Mouse (Mus musculus) c-Kit-positive CD71-positive TER-119-positive erythroid progenitor cells, embryonic 14.5 days (primary cell): ENCODE measurements around the gene Cdh26.

Experiments
- DNase-seq: peaks from one replicate; pipeline ENCODE4 v3.0.0-alpha.2; 2013; ENCODE audit warnings: low spot score

Gene Cdh26

DNA sequence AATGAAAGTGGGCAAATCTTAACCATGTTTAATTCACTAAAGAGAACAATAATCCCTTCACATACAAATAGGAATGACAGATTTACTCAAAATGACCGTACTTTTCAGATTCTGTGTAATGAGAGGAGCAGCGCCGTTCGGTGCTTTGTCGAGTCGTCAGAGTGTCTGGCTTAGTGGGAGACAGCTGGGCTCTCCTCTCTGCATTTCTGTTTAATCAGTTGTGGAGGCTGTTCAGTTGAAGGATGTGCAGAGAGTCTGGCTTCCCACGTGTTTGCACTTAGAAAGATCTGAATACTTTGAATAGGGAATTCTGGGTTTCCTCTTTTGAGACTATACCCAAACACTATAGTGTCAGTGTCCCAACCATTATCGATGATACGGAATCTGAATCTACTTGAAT lies 7.0 kb downstream of the Cdh26 start:
- DNase-seq: no peak

DNA sequence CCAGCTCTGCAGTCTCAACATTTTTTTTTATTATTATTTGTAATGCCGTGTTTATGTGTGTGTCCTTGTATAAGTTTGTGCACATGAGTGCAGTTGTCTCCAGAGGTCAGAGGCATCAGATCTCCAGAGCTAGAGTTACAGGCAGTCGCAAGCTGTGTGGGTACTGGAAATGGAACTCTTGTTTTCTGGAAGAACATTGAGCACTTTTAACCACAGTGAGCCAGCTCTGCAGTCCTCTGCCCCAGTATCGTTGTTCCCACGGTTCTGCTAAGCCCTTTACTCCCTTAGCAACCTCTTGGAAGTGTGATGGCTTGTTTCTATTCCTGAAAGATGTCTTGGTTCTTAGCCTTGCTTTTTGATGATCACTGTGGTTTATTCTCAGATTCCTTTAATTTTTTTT lies 19.1 kb downstream of the Cdh26 start:
- DNase-seq: no peak

DNA sequence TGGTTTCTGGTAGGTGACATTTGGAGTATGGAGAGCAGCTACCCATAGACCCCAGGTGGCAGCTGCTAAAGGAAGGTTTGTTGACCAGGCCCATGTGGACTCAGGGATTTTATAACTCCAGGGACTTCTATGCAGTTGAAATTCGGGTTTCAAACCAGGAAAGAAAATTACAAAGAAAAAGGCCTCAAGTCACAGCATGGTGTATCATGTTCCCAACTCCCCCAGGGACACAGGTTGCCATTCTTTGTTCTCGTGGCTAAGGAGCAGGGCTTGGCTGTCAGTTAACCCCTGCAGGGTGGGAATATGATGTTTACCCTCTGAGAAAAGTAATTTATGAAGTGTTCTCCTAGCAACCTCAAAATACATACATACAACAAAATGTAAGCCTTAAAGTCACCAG lies 19.9 kb downstream of the Cdh26 start:
- no peak for DNase-seq

DNA sequence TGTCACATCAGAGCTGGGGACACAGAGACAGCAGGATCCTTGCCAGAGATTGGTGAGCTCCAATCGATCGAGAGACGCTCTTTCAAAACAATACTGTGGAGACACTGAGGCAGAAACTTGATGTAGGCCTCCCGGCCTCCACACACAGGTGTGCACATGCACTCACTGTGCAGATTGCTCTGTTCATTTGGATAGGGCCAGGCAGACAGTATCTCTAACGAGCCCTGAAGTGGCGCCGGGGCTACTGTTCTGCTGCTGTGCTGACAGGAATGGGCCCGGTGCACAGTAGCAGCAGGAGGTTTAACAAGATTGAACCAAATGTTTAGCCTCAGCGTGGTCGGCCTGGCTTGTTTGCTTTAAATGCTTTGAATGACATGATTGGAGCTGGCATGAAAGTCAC lies 20.6 kb downstream of the Cdh26 start:
- DNase-seq: no peak

DNA sequence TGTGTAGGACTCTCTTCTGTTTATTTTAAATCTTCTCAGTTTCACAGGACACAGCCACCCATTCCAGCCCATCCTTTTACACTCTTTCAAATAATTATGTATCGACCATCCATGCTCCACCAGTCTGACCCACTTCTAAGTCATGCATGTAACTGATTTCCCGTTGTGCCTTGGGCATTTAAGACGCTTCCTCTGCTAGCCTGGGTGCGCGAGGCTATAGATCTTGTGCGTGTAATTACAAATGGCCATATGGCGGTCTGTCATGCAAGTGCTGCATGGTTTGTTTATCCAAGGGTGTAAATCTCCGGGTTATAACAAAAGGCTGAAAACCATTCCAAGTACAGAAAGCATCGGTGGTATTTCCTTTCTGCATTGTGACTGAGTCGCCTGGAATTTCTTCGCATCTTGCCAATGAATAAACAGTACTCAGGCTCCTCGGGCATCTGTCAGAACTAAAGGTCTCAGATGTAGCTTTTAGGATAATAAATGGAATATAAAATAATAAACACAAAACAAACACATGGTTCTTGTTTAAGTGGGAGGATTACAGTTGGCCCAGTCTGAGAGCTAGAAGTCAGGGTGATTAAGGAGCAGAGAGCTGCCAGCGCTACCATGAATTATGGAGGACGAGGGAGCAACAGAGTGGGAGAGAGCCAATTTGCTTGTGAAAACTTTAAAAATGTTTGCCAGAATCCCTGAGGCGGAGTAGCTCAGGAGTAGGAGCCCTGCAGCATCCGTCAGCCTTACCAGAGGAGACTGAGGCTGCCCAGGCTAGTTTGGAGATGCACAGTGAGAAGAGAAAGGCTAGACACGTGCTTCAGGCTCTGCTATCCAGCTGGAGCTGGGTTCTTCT lies 24.6 kb downstream of the Cdh26 start:
- DNase-seq: no peak

DNA sequence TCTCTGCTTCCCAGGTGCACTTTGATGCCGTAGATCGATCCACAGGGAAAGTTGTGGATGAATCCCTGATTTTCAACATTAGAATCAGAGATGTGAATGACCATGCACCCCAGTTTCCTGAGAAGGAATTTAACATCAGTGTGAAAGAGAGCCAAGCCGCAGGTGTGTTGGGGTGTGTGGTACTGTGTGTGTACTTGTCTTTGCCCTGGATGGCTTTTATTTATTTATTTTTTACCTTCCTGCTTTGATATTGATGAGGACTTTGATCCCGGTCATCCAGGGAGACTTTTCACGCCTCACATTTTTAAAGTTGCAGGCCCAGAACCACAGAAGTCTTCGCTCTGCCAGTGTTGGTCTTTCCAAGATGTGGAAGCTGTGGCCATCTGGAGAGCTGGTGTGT lies 27.1 kb downstream of the Cdh26 start:
- DNase-seq: no peak

DNA sequence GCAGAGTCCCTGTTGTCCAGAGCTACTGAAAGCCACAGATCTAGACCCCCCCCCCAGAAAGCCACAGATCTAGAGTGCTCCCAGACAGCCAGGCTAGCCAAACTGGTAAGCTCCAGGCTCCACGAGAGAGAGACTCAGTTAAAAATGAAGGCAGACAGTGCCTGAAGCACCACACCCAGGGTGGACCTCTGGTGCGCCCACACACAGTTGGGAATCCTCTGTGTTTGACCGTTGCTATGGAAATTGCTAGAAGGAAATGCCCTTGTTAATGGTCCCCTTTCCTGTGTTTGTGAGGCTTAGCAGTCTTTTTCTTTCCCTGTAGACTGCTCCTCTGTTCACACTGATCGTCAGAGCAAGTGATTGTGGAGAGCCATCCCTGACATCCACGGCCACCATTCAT lies 30.0 kb downstream of the Cdh26 start:
- no peak for DNase-seq

DNA sequence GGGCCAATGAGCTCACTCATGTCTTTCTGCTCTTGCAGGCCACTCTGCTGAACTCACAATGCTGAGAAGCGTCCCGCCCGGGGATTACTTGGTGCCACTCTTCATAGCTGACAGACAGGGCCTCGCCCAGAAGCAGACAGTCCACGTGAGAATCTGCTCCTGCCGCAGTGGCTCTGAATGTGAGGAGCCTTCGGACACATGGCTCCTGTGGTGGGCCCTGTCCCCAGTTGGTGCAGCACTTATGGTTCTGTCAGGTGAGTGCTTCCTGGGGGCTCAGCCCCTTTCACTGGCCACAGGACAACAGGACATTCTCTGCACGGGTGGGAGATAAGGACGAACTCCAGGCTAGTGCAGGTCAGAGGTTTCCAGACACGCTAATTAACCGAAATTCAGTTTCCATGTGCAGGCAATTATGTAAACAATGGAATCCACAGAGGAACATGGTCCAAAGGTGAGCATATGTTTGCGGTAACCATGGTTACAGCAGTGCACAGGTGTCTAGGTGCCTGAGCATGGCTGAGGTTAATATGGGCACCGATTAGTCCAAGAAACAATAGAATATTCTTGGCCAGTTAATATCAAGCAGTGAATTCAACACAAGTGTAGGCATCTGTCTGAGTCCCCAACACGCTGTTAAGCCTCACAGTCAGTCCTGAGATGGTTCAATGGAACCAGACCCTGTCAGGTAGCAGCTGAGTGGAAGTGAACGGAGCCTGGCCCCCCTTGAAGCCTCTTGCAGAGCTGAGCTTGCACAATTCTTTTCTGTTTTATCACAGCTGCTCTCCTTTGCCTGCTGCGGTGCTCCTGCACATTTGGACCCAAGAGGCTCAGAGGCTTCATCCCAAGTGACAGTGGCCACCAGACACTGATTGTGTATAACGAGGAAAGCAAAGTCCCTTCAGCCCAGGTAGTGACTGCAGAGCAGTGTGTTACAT lies 41.5 kb downstream of the Cdh26 start:
- no peak for DNase-seq

DNA sequence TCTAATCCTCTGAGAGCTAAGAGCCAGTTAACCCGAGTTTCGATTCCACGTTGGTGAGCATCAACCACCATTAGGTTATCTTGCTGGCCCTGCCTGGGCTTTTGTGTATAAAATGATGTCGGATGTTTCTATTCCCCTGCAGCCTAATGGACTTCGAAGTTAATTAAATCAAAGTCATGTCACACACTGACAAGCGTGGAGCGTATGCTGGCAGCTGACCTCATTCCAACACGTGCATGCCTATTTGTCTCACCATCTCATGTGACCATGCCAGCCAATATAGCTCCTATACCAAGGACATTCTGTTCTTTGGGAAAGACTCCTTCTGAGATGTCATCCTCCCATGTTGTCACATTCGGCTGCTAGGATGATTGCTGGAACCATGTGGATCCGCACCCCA lies 43.6 kb downstream of the Cdh26 start:
- DNase-seq: no peak

DNA sequence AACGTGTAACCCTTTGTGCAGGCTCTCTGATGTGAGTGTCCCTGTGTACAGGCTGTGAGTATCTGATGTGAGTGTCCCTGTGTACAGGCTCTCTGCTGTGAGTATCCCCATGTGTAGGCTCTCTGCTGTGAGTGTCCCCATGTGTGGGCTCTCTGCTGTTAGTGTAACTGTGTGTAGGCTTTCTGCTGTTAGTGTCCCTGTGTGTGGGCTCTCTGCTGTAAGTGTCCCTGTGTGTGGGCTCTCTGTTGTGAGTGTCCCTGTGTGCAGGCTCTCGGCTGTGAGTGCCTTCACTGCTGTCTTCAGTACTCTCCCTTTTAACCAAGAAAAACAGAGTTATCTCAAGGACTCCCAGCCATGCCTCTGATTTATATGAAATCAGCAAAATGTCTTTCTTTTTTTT lies 46.9 kb downstream of the Cdh26 start:
- no peak for DNase-seq

DNA sequence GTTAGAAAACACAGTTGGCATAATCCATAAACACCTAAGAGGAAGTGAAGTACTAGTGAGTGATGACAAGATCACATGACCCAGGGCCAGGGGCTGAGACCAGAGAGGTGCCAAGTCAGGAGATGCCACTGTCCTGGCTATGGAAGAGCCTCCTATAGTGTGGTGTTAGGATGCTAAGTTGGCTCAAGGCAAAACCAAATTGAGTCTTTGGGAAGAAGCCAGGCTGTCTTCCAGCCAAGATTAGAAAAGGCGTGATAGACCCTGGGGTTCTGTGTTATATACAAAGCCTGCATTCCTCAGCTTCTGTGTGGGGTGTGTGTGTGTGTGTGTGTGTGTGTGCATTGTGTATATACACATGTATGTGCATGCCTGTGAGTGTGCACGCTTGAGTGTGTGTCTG lies 48.7 kb downstream of the Cdh26 start:
- no peak for DNase-seq

DNA sequence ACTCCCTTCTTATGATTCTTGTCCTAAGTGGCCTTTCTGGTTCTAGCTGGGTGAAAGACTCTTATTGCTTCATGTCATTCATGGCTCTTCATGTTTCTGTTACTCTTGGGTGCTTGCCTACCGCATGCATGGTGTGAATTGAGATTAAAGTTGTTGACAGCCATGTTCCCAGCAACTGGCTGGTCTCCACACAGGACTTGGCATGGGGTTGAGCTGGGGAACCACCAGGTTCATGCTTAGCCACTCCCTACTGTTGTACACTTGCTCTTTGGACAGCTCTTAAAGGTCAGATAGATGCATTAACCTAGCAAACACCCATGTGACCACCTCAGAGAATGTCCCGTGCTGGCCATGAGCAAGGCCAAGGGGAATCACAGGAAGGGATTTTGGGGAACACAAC lies 50.6 kb downstream of the Cdh26 start:
- no peak for DNase-seq

DNA sequence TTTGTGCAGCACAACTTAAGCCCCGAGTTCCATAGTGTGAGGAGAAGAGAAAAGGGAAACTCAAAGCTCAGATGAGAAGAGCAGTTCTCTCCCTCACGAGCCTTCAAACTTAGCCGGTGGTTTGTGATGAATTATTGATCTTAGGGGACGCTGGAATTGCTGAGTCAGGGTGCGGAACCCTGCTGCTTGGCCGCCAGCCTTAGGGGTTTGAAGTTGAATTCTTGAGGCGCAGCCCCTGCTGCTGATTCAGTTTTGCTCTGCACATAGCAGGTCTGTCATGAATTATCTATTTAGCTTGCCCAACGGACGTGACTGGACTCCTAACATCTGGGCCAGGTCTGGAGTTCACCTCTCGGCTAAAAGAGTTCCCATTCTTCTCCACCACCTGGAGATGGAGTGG lies 53.1 kb downstream of the Cdh26 start:
- DNase-seq: no peak

DNA sequence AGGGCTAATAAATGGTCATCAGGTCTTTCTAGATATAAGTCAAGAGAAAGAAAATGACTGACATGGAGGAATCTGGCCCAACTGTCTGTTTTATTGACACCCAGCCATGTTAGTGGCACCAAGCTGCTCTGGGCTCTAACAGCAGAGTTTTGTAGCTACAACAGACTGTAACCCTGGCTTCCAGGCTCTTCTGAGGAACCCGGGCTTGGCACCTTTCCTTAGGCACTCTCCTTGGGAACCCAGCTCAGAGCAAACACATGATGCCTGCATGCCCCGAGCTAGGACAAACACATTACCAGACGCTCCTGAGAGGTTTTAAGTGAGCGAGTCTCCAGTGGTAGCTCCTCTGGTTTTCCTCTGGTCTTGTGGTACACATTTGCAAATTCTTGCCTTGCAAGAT lies 57.9 kb downstream of the Cdh26 start:
- no peak for DNase-seq

DNA sequence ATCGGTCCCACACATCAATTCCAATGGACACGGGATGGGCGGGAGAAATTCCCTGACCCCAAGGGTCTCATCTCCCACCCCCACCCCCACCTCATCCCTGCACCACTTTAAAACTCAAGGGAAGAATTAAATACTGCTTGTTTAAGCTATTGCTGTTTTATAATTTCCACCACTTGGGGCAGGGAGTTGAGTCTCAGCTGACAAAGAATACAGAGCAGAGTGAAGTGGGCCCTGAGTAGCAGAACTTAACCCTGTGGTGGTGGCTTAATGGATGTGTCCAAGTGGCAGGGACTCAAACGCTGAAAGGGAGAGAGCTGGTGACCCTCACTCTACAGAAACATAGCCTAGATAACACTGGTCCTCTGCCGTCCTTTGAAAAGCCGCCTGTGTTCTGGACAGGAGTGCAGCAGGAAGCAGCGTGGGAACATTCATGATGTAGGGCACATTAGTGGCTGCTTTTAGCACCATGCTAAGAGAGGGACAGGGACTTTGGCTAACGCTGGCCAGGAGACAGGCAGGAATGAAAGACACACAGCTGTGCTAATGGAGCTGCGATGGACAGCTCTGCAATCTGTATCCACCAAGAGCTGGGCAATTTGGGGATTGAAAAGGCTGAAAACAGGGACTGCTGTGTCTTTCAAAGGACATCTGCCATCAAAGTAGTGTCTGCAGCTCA lies 60.1 kb downstream of the Cdh26 start:
- no peak for DNase-seq

DNA sequence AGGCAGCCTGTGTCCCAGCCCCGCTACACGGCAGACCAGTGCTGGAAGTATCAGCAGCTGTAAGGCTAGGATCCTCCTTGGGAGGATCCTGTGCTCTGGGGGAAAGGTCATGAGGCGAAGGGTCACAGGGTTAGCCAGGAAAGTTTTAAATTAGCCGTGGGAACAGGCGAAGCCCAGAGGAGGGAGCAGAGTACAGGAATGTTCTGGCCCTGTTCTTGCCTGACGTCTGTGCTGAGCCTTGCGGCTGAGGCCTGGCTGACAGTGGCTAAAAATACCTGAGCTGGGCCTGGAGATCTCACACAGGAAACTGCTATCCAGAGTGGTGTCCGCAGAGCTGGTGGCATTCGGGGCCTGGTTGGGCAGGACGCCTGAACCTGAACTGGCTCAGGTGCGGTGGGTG lies 63.7 kb downstream of the Cdh26 start:
- DNase-seq: no peak

DNA sequence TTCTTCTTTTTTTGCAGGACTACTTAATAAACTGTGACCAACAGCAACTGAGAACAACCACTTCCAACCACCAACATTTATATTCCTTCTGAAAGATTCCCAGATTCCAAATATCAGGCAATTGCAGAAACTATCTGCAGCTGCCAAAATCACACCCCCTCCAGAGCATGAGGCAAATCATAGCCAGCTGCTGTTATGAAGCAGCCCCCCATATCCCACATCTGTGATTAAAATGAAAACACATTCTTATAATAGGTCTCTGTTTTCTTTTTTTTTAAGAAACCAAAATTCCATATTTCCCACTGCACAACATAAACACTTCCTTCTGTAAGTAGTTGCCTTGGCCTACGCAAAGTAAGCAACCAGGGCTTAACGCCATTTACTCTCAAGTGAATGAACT lies 65.5 kb downstream of the Cdh26 start:
- DNase-seq: no peak

DNA sequence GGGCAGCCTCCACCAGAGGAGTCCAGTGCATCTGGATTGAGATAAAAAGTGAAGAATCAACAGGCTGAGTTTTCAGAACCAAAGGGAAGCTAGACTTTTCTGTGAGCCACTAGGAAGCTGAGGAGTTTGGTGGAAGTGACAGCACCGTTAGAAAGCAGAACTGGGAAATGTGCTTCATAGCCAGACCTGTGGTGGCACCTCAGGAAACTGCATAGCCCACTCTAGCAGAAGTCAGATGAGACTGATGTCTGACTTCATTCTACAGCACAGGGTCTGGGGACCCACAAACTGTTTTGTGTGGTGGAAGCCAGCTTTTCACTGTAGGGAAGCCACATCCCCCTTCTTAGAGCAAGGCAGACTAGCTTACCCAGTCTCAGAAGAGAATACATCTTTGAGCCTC lies 67.6 kb downstream of the Cdh26 start:
- DNase-seq: no peak

DNA sequence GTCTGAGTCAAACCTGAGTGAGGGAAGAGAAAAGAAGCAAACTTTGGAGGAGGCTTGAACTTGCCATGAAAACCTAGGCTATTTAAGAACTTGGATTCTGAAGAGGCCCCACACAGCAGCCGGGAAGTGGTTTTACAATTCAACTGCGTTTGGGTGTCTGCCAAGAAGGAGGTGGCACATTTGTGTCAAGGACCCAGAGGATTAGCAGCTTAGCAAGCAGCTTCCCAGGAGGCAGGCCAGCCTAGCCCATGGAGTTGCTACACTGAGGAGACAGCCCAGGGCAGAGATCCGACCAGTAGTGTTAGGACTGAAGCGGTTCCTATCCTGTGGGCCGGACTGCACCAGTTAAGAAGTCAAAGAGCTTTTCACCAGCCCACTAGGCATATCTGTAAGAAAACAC lies 68.1 kb downstream of the Cdh26 start:
- DNase-seq: no peak

DNA sequence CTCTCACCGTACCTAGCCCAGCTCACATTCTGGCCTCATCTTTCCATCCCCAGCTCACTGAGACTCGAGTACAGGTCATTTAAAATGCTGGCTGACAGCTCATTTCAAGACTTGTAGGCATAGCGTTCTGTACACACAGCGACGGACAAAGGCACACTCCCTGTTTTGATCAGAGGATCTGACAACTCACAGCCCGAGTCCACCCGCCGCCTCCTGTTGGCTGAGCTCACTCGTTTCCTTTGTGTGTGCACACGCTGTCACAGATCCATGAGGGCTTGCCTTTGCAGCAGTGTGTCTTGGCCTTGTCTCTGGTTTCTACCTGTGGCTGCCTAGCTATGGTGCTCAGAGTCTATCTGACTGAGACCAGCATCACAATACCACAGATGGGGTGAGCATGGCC lies 72.1 kb downstream of the Cdh26 start:
- no peak for DNase-seq

DNA sequence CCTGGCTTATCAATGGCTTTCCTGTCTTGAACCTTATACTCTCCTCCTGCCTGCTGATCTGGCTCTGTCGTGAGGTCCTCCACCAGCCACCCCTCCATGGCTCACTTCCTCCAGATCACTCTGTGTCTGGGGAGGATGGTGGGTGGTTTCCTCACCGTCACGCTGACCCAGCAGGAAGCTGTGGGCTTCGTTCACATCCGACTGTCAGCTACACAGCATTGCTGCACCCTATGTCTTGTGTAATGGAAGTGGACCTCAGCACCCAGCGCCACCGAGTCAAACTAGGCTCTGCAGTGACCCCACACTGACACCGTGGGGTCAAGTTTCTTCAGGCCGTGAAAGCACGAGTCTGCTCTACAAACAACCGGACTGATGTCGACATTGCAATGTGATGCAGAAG lies 75.7 kb downstream of the Cdh26 start:
- DNase-seq: peak; percentile 5

DNA sequence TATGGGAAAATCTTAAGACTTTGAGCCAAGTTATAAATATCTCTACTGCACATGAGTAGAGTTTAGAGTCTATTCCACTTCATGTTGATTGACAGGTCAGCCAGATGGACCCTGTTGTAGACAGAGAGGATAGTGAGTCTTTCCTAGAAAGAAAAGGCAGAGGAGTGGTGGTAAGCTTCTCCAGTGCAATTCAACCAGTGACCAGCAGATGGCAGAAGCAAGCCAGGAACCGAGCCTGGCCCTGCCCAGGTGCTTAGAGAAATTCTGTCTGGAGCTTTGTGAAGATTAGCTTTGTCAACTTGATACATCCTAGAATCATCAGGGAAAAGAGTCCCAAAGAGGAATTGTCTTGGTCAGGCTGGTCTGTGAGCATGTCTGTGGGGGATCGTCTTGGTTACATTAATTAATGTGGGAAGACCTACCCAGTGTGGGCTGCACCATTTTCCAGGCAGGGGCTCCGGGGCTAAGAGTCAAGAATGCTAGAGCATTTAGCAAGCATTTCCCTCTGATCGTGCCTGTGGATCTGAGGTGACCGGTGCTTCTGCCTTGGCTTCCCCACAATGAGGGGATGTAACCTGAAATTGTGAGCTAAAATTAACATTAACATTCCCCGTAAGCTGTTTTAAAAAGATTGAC lies 77.2 kb downstream of the Cdh26 start:
- DNase-seq: peak; percentile 38
